Mouse (Mus musculus) neural tube, embryonic 12.5 days (tissue): ENCODE results near the gene Adam22. TPM values are rescaled to one million over a fixed set of nuclear protein-coding genes. Genes with fewer than 3 reads are reported as not detected.
A peak's percentile ranks its signal among the peaks of the same experiment; 100 is the strongest.

Source experiments
- ATAC-seq: fragments of 200-750 bp; cut with Nextera tagmentation; 2 replicates; pipeline ENCODE4 v1.8.0; 2017; ENCODE audit warnings: low read depth, mild to moderate bottlenecking, moderate TSS enrichment, moderate library complexity; ENCODE audit not compliant: low FRiP score
- H3K27ac ChIP-seq: fragments of 300-500 bp; sonication (generic); 2 replicates; pipeline ENCODE4 v1.5.1; 2016
- H3K27me3 ChIP-seq: fragments of 300-500 bp; sonication (generic); replicated peaks from 2 replicates; pipeline ENCODE4 v1.6.1; 2016; ENCODE audit warnings: mild to moderate bottlenecking
- H3K36me3 ChIP-seq: fragments of 300-500 bp; sonication (generic); 2 replicates; pipeline ENCODE4 v1.6.1; 2016; ENCODE audit warnings: mild to moderate bottlenecking
- H3K4me1 ChIP-seq: fragments of 300-500 bp; sonication (generic); 2 replicates; pipeline ENCODE4 v1.6.1; 2016
- H3K4me2 ChIP-seq: fragments of 300-500 bp; sonication (generic); replicated peaks from 2 replicates; pipeline ENCODE4 v1.6.1; 2016; ENCODE audit warnings: mild to moderate bottlenecking
- H3K4me3 ChIP-seq: fragments of 300-500 bp; sonication (generic); 2 replicates; pipeline ENCODE4 v1.5.1; 2016
- H3K9ac ChIP-seq: fragments of 300-500 bp; sonication (generic); 2 replicates; pipeline ENCODE4 v1.6.1; 2016; ENCODE audit warnings: mild to moderate bottlenecking
- H3K9me3 ChIP-seq: fragments of 300-500 bp; sonication (generic); 2 replicates; pipeline ENCODE4 v1.6.1; 2016; ENCODE audit warnings: mild to moderate bottlenecking
- WGBS: fragments of 180-500 bp; shearing (Covaris S2); methylation state at CpG from one replicate; pipeline ENCODE4 v1.1.7; 2016; 5-methylcytosine and 5-hydroxymethylcytosine counted together
- polyA plus RNA-seq: library from polyadenylated mRNA; unstranded; fragments of >200 nt; fragmentation: Nextera tagmentation; extraction: Ambion mirVana; gene quantifications from 2 replicates; pipeline ENCODE4 v1.2.1, GENCODE M21; 2016

Adam22 gene
- 22.3 and 25.1 TPM in 2 replicates for polyA plus RNA-seq

DNA sequence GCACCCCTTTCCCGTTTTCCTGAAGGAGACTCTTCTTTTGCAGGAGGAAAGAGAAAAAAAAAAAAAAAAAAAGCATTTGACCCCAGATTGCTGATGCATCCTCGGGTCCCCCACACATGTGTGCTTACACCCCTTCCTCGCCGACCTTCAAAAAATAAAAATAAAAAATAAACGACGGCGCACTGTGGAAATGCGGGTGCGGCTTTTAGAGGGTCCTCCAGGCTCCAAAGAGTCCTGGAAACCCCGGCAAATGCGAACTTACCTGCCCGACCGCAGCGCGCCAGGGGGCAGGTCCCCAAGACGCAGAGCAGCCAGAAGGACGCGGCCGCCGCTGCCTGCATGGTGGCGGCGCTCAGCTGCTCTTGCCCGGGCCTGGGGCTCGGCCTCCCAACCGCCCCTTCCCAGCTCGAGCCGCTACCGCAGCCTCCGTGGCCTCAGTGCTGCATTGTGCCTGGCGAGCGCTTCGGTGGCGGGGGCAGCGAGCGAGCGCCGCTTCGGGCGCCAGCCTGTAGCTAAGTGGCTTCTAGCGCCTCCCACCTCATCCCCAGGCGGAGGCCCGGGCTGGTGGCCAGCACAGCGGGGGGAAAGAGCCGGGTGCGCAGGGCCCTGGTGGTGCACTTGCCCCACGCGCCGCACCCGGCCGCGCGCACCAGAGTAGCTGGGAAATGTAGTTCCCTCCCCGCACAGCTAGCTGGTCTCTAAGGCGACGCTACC, at the start of gene Adam22:
Gene Adam22, minus strand, starts transcription at position 547 of the 714 bp plus-strand sequence.
- H3K4me1 ChIP-seq: peaks cover 7% of the 10 kb centered on the region
- WGBS: 1% methylated on average over 55 of the region's 55 CpGs
- H3K9ac ChIP-seq: peak within 1 kb of the TSS; percentile 76
- H3K4me2 ChIP-seq: peak within 1 kb of the TSS; percentile 82
- H3K27me3 ChIP-seq: 0 out of 2 replicates have a peak, but pooled peaks cover 3% of the 10 kb centered on the region
- H3K27ac ChIP-seq: peak within 1 kb of the TSS; percentile 43; the same call in 1 of the 2 replicates
- peak; percentile 95 for ATAC-seq
- H3K9me3 ChIP-seq: no peaks in the 10 kb centered on the region
- H3K4me3 ChIP-seq: peak within 1 kb of the TSS; percentile 71
- H3K36me3 ChIP-seq: no peaks in the 10 kb centered on the region

DNA sequence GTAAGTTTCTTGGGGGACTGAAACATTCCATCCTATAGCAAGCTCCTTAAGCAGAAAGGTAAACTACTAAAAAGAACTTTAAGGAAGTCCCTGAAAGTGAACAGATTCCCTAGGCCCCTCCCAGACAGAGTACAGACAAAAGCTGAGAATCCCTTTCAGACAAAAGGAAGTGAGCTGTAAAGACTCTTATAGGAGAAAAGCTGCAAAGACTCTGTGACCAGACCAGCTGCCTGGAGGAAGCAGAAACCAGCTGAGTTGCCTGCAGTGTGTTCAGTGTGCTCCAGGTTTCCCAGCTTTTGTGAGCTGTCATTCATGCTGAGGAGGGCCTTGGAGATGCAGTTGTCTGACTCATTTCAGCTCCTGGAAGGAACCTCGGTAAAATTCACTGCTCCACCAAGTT, 49.5 kb upstream of the Adam22 start:
- no peak overlapping the region for H3K27ac ChIP-seq
- ATAC-seq: no peak
- H3K27me3 ChIP-seq: no peaks in the 10 kb centered on the region
- no peaks in the 10 kb centered on the region for H3K9me3 ChIP-seq
- H3K4me1 ChIP-seq: peaks cover 3% of the 10 kb centered on the region; the same call in 1 of the 2 replicates
- WGBS: 58% methylated on average over 1 of the region's 1 CpGs
- H3K36me3 ChIP-seq: peaks cover 24% of the 10 kb centered on the region
- H3K9ac ChIP-seq: no peak overlapping the region; the same call in 1 of the 2 replicates
- no peak overlapping the region for H3K4me3 ChIP-seq
- no peak overlapping the region for H3K4me2 ChIP-seq

GRCm38 (mm10) chr5:8416683-8417413, 48.9 kb upstream of the Adam22 start:
- no peak overlapping the region for H3K4me2 ChIP-seq
- WGBS: 91% methylated on average over 3 of the region's 3 CpGs
- H3K9me3 ChIP-seq: no peaks in the 10 kb centered on the region
- no peaks in the 10 kb centered on the region for H3K27me3 ChIP-seq
- no peak overlapping the region for H3K4me3 ChIP-seq
- H3K27ac ChIP-seq: no peak overlapping the region
- H3K36me3 ChIP-seq: peaks cover 26% of the 10 kb centered on the region
- no peak overlapping the region for H3K9ac ChIP-seq
- peaks cover 3% of the 10 kb centered on the region; the same call in 1 of the 2 replicates for H3K4me1 ChIP-seq
- ATAC-seq: no peak

- no peak overlapping the region for H3K27ac ChIP-seq
- no peak overlapping the region for H3K9ac ChIP-seq
- no peaks in the 10 kb centered on the region for H3K4me1 ChIP-seq
- no peak overlapping the region for H3K4me2 ChIP-seq
- peaks cover 32% of the 10 kb centered on the region for H3K36me3 ChIP-seq
- no peaks in the 10 kb centered on the region for H3K27me3 ChIP-seq
- 92% methylated on average over 4 of the region's 4 CpGs for WGBS
- ATAC-seq: no peak
- no peak overlapping the region for H3K4me3 ChIP-seq
- H3K9me3 ChIP-seq: no peaks in the 10 kb centered on the region
These were observed 40.8 kb upstream of the Adam22 start for GRCm38 (mm10) chr5:8408746-8409145.

DNA sequence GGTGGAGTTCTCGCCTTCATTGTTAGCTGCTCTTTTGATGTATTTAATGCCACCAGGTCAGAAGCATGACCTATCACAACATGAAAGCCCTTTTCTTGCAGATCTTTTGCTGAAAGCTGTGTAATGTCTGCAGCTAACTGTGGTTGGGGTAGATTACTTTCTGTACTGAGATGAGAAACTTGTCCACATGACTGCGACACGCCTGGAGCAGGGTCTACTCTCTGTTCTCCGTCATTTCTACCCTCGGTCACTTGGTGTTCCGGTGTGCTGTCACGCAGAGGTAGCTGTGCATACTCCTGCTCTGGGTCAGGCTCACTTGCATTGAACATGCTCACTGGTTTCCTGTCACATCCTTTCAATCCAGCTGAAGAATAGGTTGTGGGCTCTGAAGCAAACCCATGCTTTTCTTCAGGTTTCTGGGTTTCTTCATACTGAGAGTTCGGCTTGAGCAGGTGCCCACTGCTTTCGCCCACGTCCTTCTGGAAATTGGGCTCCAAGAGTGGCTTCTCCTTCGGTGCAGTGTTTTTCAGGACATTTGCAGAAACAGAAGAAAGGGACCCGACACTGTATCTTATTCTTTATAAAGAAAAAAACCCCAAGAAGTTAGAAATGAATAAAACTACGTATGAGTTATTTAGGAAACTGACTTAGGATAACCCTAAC, 29.8 kb upstream of the Adam22 start:
- Histone ChIP-seq H3K27me3 (no peaks in the 10 kb centered on the region), H3K9me3 (no peaks in the 10 kb centered on the region), H3K4me1 (no peaks in the 10 kb centered on the region), H3K4me2 (no peak overlapping the region), H3K27ac (no peak overlapping the region), H3K9ac (no peak overlapping the region), H3K36me3 (peaks cover 27% of the 10 kb centered on the region), H3K4me3 (no peak overlapping the region)
- no peak for ATAC-seq
- WGBS: 92% methylated on average over 13 of the region's 13 CpGs

- no peaks in the 10 kb centered on the region for H3K4me1 ChIP-seq
- no peaks in the 10 kb centered on the region for H3K27me3 ChIP-seq
- ATAC-seq: no peak
- no peak overlapping the region for H3K27ac ChIP-seq
- no peak overlapping the region for H3K4me3 ChIP-seq
- no peaks in the 10 kb centered on the region for H3K9me3 ChIP-seq
- no peak overlapping the region for H3K4me2 ChIP-seq
- peaks cover 16% of the 10 kb centered on the region for H3K36me3 ChIP-seq
- 83% methylated on average over 1 of the region's 1 CpGs for WGBS
- H3K9ac ChIP-seq: no peak overlapping the region
These were observed 26.1 kb upstream of the Adam22 start for GRCm38 (mm10) chr5:8393891-8394583.

DNA sequence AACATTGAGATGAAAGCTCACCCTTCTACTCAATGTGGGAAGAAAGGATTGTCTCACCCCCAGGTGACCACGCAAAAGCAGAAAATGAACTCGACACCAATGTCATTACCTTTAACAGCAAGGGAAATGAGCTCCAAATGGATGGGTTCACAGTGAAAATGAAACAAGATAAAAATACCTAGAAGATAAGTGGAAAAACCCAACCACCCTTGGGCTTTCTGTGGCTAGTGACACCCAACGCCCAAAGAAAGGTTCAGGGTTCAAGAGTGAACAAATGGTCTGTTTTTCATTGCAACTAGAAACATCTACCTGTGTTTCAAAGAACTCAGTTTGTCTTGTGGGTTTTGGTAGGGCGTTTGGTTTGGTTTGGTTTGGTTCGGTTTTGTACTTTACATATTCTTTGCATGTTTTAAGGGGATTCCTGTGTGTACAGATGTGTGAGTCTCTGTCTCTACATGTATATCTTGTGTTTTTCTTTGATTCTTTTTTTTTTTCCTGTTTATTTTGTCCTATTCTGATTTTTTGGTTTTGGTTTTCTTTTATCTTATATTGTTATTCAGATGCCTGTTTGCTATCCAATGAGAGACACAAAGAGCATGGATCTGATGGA, 6.4 kb upstream of the Adam22 start:
- ATAC-seq: no peak
- Histone ChIP-seq H3K9ac (no peak overlapping the region), H3K4me2 (no peak overlapping the region), H3K27ac (no peak overlapping the region), H3K4me3 (no peak overlapping the region), H3K36me3 (no peaks in the 10 kb centered on the region), H3K27me3 (no peaks in the 10 kb centered on the region), H3K4me1 (no peaks in the 10 kb centered on the region), H3K9me3 (no peaks in the 10 kb centered on the region)
- 89% methylated on average over 5 of the region's 5 CpGs for WGBS

DNA sequence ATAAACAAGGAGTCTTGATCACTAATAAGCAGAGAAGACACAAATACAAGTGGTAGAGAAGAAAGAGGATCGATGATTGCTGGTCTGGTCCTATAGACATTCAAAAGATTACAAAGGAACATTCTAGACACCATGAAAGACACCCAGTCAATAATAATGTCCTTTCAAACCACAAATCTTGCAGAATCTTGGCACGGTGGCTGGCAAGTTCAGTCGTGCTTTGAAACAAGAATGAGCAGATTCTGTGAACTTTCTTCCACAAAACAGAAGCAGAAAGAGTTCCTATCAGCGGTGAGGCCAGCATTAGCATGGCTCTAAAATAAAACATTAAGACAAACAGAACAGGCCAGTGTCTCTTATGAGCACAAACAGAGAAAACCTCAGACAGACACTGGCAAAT, 5.5 kb upstream of the Adam22 start:
- ATAC-seq: no peak
- no peak overlapping the region for H3K4me3 ChIP-seq
- H3K4me1 ChIP-seq: no peaks in the 10 kb centered on the region
- no peak overlapping the region for H3K27ac ChIP-seq
- H3K4me2 ChIP-seq: no peak overlapping the region
- WGBS: 68% methylated on average over 4 of the region's 4 CpGs
- no peaks in the 10 kb centered on the region for H3K9me3 ChIP-seq
- H3K36me3 ChIP-seq: no peaks in the 10 kb centered on the region
- H3K27me3 ChIP-seq: 0 out of 2 replicates have a peak, but pooled peaks cover 3% of the 10 kb centered on the region
- H3K9ac ChIP-seq: no peak overlapping the region

DNA sequence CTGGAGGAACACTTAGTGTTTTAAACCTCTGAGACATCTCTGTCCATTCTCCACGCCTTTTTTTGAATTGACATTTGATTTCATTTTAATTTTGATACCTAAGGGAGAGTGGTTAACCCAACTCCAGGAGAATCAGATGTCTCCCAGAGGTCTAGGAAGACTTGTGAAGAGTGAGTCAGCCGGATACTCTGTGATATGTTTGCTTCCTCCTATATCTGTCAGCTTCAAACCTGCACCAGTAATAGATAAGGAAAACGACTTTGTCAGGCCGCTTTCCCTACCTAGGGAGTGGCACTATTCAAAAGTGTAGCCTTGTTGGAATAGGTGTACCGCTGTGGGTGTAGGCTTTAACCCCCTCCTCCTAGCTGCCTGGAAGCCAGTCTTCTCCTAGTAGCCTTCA, 821 bp upstream of the Adam22 start:
- Histone ChIP-seq H3K4me1 (peaks cover 7% of the 10 kb centered on the region), H3K27me3 (0 out of 2 replicates have a peak, but pooled peaks cover 3% of the 10 kb centered on the region), H3K4me2 (no peak overlapping the region), H3K27ac (no peak overlapping the region), H3K9me3 (no peaks in the 10 kb centered on the region), H3K9ac (no peak overlapping the region), H3K36me3 (no peaks in the 10 kb centered on the region), H3K4me3 (no peak overlapping the region)
- WGBS: 85% methylated on average over 5 of the region's 5 CpGs
- no peak for ATAC-seq

DNA sequence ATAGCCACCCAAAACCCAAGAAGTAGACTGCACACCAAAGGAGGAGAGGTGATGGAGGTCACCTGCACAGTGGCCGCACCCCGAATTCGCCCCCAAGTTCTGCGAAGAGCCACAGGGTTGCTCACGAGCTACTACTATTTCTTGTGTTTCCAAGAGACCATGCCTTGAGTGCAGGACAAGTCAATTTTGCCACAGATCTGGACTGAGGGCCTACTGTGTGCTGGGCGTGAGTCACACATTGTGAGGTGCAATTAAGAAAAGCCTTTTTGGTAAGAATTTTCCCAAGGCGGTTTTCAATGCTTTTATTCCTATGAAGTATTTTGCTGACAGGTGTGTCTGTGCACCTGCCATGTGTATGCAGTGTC, 350 bp upstream of the Adam22 start:
- H3K36me3 ChIP-seq: no peaks in the 10 kb centered on the region
- whole genome bisulfite sequencing: 43% methylated on average over 7 of the region's 7 CpGs
- peak overlapping the region; percentile 76; the same call in 1 of the 2 replicates for H3K9ac ChIP-seq
- H3K4me1 ChIP-seq: peaks cover 7% of the 10 kb centered on the region
- H3K27me3 ChIP-seq: 0 out of 2 replicates have a peak, but pooled peaks cover 3% of the 10 kb centered on the region
- H3K4me3 ChIP-seq: peak overlapping the region; percentile 71
- H3K27ac ChIP-seq: no peak overlapping the region
- H3K4me2 ChIP-seq: peak overlapping the region; percentile 82
- no peak; the same call in 1 of the 2 replicates for ATAC-seq
- H3K9me3 ChIP-seq: no peaks in the 10 kb centered on the region

- peaks cover 7% of the 10 kb centered on the region for H3K4me1 ChIP-seq
- peak overlapping the region; percentile 76 for H3K9ac ChIP-seq
- peak; percentile 61 for ATAC-seq
- no peaks in the 10 kb centered on the region for H3K9me3 ChIP-seq
- H3K27ac ChIP-seq: peak overlapping the region; percentile 43; the same call in 1 of the 2 replicates
- peak overlapping the region; percentile 71 for H3K4me3 ChIP-seq
- no peaks in the 10 kb centered on the region for H3K36me3 ChIP-seq
- H3K4me2 ChIP-seq: peak overlapping the region; percentile 82
- WGBS: 2% methylated on average over 25 of the region's 25 CpGs
- H3K27me3 ChIP-seq: 0 out of 2 replicates have a peak, but pooled peaks cover 3% of the 10 kb centered on the region
These were observed 968 bp downstream of the Adam22 start for GRCm38 (mm10) chr5:8366771-8367613.
